Mouse (Mus musculus) kidney, adult 8-10 months (tissue): ENCODE measurements around the gene Acer3.

Source experiments
- DNase-seq, 2 experiments: peaks; one replicate each; pipeline ENCODE4 v3.0.0; 2022

The Acer3 gene

GRCm38 (mm10) chr7:98177929-98178559 is 143.0 kb downstream of the Acer3 start, which contains the start of gene Capn5:
Capn5 (minus strand) TSS chr7:98178274.
- peak; percentile 46 to 62 for DNase-seq

GRCm38 (mm10) chr7:98177566-98177928 is 143.5 kb downstream of the Acer3 start:
- DNase-seq, result no peak

- DNase-seq, result no peak
These were observed 143.9 kb downstream of the Acer3 start for GRCm38 (mm10) chr7:98177071-98177485.

DNA sequence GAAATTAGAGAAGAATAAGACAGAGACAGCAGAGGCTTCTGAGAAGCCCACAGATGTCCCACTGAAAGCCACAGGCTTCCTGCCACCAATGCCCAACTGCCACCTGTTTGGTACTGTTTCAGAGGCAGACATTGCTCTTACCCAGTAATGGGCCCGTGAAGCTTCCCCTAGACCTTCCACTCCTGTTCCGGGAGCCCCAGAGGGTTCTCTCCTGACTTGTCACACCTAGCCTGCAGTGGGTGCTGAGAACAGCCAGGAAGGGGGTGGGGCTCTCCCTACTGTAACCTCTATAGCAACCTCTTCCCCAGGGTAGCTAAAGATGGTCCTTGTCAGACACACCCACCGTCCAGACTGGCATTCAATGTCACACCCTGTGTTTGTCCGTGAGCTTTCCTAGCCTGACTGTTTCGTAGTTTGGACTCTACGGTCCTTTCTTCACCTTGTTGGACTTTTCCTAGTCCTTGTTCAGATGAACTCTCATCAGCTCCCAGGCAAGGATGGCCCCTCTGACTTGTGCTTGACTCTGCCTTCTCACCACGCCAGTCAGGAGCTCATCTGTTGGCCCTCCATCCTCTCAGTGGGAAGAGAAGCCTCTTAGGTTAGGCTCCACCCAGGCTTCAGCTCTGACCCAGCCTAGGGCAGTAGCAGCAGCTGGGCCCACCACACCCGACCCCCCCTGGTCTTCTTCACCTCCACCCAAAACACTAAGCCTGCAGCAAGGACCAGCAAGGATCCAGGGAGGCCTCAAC is 144.5 kb downstream of the Acer3 start:
- no peak for DNase-seq

- no peak for DNase-seq
These were observed 145.9 kb downstream of the Acer3 start for GRCm38 (mm10) chr7:98174883-98175755.

- no peak for DNase-seq
These were observed 147.6 kb downstream of the Acer3 start for GRCm38 (mm10) chr7:98173408-98173807.

DNA sequence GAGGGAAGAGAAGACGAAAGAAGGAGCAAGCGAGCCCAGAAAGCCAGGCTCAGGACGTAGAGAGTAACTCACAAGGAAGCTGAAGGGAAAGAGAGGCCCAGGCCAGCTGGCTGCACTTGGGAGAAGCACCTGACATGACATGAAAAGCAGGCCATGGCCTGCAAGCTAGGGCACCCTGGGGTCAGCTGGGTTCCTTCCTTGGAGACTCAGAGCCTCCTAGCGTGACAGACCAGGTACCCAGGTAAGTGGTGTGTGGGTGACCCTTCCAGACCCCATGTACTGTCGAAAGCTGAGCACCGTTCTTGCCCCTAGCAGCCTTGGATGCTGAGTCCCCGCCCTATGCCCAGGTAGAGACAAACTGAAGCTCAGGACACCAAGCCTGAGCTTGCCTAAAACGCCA is 148.3 kb downstream of the Acer3 start:
- no peak for DNase-seq

DNA sequence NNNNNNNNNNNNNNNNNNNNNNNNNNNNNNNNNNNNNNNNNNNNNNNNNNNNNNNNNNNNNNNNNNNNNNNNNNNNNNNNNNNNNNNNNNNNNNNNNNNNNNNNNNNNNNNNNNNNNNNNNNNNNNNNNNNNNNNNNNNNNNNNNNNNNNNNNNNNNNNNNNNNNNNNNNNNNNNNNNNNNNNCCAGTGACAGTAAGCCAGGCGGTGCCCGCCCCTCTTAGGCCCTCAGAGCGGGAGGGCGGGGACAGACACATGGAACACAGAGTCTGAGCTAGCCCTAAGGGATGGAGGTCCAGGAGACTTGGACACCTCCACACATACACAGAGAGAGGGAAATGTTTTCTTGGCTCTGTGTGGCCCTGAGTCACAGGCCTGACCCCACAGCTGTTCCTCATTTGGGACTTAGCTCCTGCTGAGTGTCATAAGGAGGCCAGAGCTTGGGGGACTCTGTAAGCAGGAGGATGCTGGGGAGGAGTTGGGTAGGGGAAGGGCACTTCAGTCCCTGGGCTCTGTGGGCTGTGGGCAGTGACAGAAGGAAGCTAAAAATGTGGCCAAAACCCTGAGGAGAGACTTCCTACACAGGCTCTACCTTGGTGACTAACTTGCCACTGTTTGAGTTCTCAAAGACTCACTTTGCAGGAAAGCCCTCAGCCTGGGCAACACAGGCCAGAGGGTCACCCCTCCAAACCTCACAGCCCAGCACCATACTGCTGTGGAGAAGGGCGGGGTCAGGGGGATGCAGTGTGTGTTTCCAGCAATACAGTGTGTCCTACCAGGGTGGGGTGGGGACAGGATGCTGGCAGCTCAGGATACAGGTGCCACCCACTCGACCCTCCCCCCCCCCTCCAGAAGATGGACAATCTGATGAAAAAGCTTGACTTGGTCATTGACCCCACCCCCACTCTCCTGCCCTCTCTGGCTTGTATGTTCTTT is 149.6 kb downstream of the Acer3 start:
- no peak for DNase-seq

DNA sequence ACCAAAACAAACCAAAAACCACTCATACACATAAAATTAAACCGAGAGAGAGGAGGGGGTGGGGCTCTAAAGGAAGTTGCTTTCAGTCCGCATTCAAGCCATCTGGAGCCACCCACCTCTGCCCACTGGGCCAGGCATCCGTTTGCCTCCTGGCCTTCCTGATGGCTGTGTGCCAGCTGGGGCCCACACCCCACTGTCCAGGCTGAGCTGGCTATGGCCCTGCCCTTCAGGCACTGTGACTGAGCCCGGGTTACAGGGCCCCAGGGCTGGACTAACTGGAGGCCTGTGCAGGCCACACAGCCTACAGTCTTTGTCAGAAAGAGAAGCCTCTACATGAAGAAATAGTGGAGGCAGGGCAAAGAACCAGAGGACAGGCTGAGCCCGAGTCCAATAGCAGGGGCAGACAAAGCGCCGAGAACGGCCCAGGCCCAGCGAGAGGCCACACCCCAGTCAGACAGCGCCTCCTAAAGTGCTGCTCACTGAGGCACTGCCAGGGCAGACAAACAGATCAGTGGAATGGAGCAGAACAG is 155.9 kb downstream of the Acer3 start:
- no peak for DNase-seq

GRCm38 (mm10) chr7:98164382-98164998 is 156.5 kb downstream of the Acer3 start:
- DNase-seq, result no peak

DNA sequence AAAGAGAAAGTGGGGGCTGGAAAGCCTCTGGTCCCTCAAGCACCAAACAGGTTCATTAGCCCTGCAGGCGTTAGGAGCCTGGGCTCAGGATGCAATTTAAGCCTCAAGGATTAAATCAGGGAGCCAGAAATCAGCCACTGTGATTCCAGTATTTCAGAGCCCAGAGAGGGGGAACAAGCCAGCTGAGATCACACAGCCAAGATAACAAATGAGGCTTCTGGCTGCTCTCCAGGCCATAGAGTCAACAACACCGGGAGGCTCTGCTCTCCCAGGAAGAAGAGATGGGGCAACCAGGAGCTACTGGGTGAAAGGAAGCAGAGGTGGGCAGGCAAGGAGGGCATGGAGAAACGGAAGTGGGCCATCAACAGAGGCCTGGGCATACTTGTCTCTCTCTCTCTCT is 157.3 kb downstream of the Acer3 start:
- no peak for DNase-seq

- DNase-seq, result no peak
These were observed 158.8 kb downstream of the Acer3 start for GRCm38 (mm10) chr7:98162239-98162638.

DNA sequence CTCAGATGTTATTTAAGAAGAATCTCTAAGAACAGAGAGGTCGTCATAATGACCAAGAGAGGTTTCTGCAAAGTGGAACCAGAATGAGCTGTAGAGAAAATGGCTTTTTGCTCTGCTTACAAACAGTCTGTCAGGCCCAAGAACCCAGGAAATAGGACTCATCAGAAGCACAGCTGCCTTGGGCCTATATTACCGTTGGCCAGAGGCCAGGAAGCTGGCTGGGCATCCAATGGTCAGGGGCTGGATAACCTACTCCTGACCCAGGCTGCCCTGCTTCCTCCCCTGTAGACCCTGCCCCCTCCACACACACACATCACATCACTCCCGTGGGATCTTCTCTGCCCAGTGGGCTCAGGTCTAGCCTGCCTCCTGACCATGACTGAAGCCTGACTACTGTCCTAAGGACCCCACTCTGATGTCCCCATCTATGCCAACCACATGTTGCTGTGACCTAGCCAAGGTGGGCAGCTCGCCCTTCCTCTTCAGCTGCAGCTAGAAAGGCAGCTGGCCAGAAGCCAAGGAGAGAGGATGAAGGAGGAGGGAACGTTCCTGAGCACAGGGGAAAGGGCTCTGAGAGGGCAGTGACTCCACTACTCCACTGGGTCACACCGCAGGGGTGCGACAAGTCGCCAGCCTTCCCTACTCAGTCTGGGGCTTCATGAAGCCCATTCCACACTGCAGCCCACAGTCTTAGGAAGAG is 160.8 kb downstream of the Acer3 start:
- no peak for DNase-seq

DNA sequence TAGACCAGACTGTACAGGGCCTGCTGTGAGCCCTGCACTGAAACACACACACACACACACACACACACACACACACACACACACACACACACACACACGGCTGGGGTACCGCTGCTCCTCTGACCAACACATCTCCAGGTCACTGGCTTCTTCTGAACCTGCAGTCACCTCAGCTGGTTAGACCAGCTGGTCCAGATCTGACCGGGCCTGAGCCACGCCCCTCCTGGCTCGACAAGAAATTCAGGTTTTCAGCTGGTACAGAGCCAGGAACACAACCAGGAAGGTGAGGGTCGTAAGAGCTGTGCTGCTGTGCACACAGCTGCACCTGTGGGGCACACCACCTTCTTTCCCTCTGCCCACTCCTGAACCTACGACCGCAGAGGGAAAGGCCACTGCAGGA is 162.5 kb downstream of the Acer3 start:
- peak; percentile 75 to 88 for DNase-seq

DNA sequence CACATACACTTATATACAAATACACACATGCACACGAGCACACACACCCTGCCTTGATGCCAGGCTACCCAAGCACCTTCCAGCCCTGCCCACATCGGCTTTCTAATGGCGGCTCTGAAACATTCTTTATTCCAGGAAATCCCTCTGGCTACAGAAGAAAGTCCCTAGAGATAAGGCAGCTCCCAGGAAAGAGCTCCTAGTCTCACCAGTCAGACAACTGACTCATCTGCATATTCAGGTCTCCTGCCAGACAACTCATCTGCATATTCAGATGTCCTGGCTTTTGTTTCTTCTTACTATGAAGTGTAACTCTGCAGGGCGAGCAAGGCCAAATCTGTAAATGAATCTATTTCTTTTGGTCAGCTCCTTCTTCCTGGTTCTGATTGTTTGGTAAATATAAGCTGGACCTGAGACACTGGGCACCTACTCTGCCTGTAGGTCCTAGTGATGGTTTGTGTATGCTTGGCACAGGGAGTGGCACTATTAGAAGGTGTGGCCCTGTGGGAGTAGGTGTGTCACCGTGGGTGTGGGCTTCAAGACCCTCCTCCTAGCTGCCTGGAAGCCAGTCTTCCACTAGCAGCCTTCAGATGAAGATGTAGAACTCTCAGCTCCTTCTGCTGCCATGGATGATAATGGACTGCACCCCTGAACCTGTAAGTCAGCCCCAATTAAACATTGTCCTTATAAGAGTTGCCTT is 163.2 kb downstream of the Acer3 start:
- no peak for DNase-seq
